Mouse (Mus musculus): Measurements from ENCODE around the gene Eml6. TPM values are rescaled to one million over a fixed set of nuclear protein-coding genes. Genes with fewer than 3 reads are reported as not detected.

The Eml6 gene
- polyA plus RNA-seq, 1 experiment from 2014 or later = 0.84 TPM

GRCm38 (mm10) chr11:29714114-29714513, 311.7 kb downstream of the Eml6 start:
- Histone ChIP-seq H3K9me3 (ENCODE audit: control insufficient read depth, low read length) (no peaks in the 10 kb centered on the region), H3K4me2 (ENCODE audit: low read length) (no peak overlapping the region), H3K27ac (replicated peaks in 1 of 2; ENCODE audit: control insufficient read depth in 1 of 2, insufficient read depth in 1 of 2, low read depth in 2 of 2, low read length in 2 of 2) (no peak overlapping the region), H3K27me3 (ENCODE audit: control insufficient read depth, insufficient read depth, low read length) (no peaks in the 10 kb centered on the region), H3K9ac (ENCODE audit: low read length) (no peak overlapping the region), H3K36me3 (ENCODE audit: control insufficient read depth, insufficient read depth, low read length) (peaks cover 31% of the 10 kb centered on the region), H3K4me1 (ENCODE audit: control insufficient read depth in 2 of 2, insufficient read depth in 2 of 2, low read length in 2 of 2) (peaks cover 3 to 8% of the 10 kb centered on the region in 2 experiments; a peak in 3 of 4 replicates), H3K4me3 (ENCODE audit: control insufficient read depth in 1 of 2, insufficient read depth in 1 of 2, low read depth in 1 of 2, low read length in 2 of 2) (no peak overlapping the region)
- 89% methylated on average over 7 of the region's 7 CpGs for WGBS
- no peak for ATAC-seq (ENCODE audit: insufficient number of reproducible peaks, insufficient read depth, low FRiP score, low read depth)

GRCm38 (mm10) chr11:29709512-29709911, 316.3 kb downstream of the Eml6 start:
- Histone ChIP-seq H3K36me3 (ENCODE audit: control insufficient read depth, insufficient read depth, low read length) (peaks cover 64% of the 10 kb centered on the region), H3K4me3 (ENCODE audit: control insufficient read depth in 1 of 2, insufficient read depth in 1 of 2, low read depth in 1 of 2, low read length in 2 of 2) (no peak overlapping the region)

GRCm38 (mm10) chr11:29706845-29707244, 319.0 kb downstream of the Eml6 start:
- Histone ChIP-seq H3K9ac (ENCODE audit: low read length) (no peak overlapping the region), H3K9me3 (ENCODE audit: control insufficient read depth, low read length) (no peaks in the 10 kb centered on the region), H3K36me3 (ENCODE audit: control insufficient read depth, insufficient read depth, low read length) (peaks cover 47% of the 10 kb centered on the region), H3K4me3 (ENCODE audit: control insufficient read depth in 1 of 2, insufficient read depth in 1 of 2, low read depth in 1 of 2, low read length in 2 of 2) (no peak overlapping the region), H3K4me1 (ENCODE audit: control insufficient read depth in 2 of 2, insufficient read depth in 2 of 2, low read length in 2 of 2) (peaks cover 3 to 13% of the 10 kb centered on the region in 2 experiments; a peak in 3 of 4 replicates), H3K4me2 (ENCODE audit: low read length) (no peak overlapping the region), H3K27me3 (ENCODE audit: control insufficient read depth, insufficient read depth, low read length) (no peaks in the 10 kb centered on the region), H3K27ac (replicated peaks in 1 of 2; ENCODE audit: control insufficient read depth in 1 of 2, insufficient read depth in 1 of 2, low read depth in 2 of 2, low read length in 2 of 2) (no peak overlapping the region)
- no peak for ATAC-seq (ENCODE audit: insufficient number of reproducible peaks, insufficient read depth, low FRiP score, low read depth)
- WGBS = 87% methylated on average over 4 of the region's 4 CpGs

More at GRCm38 (mm10) chr11:29709512-29709911, 316.3 kb downstream of the Eml6 start:
- ATAC-seq (ENCODE audit: insufficient number of reproducible peaks, insufficient read depth, low FRiP score, low read depth) = no peak
- Histone ChIP-seq H3K9ac (ENCODE audit: low read length) (no peak overlapping the region), H3K4me2 (ENCODE audit: low read length) (no peak overlapping the region), H3K27me3 (ENCODE audit: control insufficient read depth, insufficient read depth, low read length) (no peaks in the 10 kb centered on the region), H3K9me3 (ENCODE audit: control insufficient read depth, low read length) (no peaks in the 10 kb centered on the region), H3K27ac (replicated peaks in 1 of 2; ENCODE audit: control insufficient read depth in 1 of 2, insufficient read depth in 1 of 2, low read depth in 2 of 2, low read length in 2 of 2) (no peak overlapping the region), H3K4me1 (ENCODE audit: control insufficient read depth in 2 of 2, insufficient read depth in 2 of 2, low read length in 2 of 2) (peaks cover 0 to 3% of the 10 kb centered on the region in 2 experiments; a peak in 1 of 4 replicates)

DNA sequence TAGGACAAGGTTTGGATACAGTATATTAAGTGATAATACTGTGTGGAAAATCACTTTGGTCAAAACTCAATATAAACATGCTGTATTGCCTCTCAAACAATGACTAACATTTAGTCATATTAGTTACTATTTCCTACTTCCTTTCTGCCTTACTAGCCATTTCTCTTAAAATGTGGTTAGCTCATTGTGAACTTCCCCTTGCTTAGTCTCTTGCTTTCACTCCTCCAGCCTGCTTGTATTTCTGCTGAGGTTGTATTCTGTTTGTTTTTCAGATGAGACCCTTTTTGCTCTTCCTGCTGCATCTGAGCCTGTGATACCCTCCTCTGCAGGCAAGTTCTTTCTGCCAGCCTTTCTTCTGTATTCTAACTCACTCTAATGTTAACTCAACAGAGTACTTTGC, 320.6 kb downstream of the Eml6 start:
- peaks cover 3 to 13% of the 10 kb centered on the region in 2 experiments; a peak in 3 of 4 replicates for H3K4me1 ChIP-seq (ENCODE audit: control insufficient read depth in 2 of 2, insufficient read depth in 2 of 2, low read length in 2 of 2)
- ATAC-seq (ENCODE audit: insufficient number of reproducible peaks, insufficient read depth, low FRiP score, low read depth) = no peak
- no peaks in the 10 kb centered on the region for H3K27me3 ChIP-seq (ENCODE audit: control insufficient read depth, insufficient read depth, low read length)
- no peak overlapping the region for H3K9ac ChIP-seq (ENCODE audit: low read length)
- no peak overlapping the region for H3K27ac ChIP-seq (replicated peaks in 1 of 2; ENCODE audit: control insufficient read depth in 1 of 2, insufficient read depth in 1 of 2, low read depth in 2 of 2, low read length in 2 of 2)
- peaks cover 41% of the 10 kb centered on the region for H3K36me3 ChIP-seq (ENCODE audit: control insufficient read depth, insufficient read depth, low read length)
- no peaks in the 10 kb centered on the region for H3K9me3 ChIP-seq (ENCODE audit: control insufficient read depth, low read length)
- H3K4me3 ChIP-seq (ENCODE audit: control insufficient read depth in 1 of 2, insufficient read depth in 1 of 2, low read depth in 1 of 2, low read length in 2 of 2) = no peak overlapping the region
- no peak overlapping the region for H3K4me2 ChIP-seq (ENCODE audit: low read length)

GRCm38 (mm10) chr11:29702721-29703120, 323.1 kb downstream of the Eml6 start:
- Histone ChIP-seq H3K4me2 (ENCODE audit: low read length) (no peak overlapping the region), H3K9ac (ENCODE audit: low read length) (no peak overlapping the region), H3K27ac (replicated peaks in 1 of 2; ENCODE audit: control insufficient read depth in 1 of 2, insufficient read depth in 1 of 2, low read depth in 2 of 2, low read length in 2 of 2) (no peak overlapping the region; a peak in 1 of 4 replicates), H3K4me1 (ENCODE audit: control insufficient read depth in 2 of 2, insufficient read depth in 2 of 2, low read length in 2 of 2) (peaks cover 3 to 13% of the 10 kb centered on the region in 2 experiments; a peak in 3 of 4 replicates), H3K9me3 (ENCODE audit: control insufficient read depth, low read length) (no peaks in the 10 kb centered on the region), H3K36me3 (ENCODE audit: control insufficient read depth, insufficient read depth, low read length) (peaks cover 20% of the 10 kb centered on the region), H3K27me3 (ENCODE audit: control insufficient read depth, insufficient read depth, low read length) (no peaks in the 10 kb centered on the region), H3K4me3 (ENCODE audit: control insufficient read depth in 1 of 2, insufficient read depth in 1 of 2, low read depth in 1 of 2, low read length in 2 of 2) (no peak overlapping the region)
- no peak for ATAC-seq (ENCODE audit: insufficient number of reproducible peaks, insufficient read depth, low FRiP score, low read depth)
- WGBS = 53% methylated on average over 3 of the region's 3 CpGs

DNA sequence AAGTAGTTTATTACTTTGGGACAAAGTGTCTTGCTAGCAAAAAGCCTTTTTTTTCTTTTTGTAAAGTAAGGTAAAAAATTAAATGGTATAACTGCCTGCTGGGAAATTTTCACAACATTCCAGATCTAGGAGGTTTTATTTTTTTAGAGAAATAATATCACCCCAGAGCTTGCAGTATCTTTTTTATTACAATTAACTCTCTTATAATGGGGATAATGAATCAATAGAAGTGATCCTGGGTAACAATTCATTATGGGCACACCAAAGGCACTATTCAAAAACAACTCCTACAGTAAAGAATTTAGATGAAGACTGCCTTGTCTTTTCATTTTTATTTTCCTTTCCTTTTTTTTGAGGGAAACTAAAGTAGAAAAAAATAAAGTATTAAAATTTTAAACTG, 331.1 kb downstream of the Eml6 start:
- peaks cover 5% of the 10 kb centered on the region; the same call in 1 of the 2 replicates for H3K36me3 ChIP-seq (ENCODE audit: control insufficient read depth, insufficient read depth, low read length)
- no peaks in the 10 kb centered on the region for H3K9me3 ChIP-seq (ENCODE audit: control insufficient read depth, low read length)
- no peak overlapping the region for H3K27ac ChIP-seq (replicated peaks in 1 of 2; ENCODE audit: control insufficient read depth in 1 of 2, insufficient read depth in 1 of 2, low read depth in 2 of 2, low read length in 2 of 2)
- peak overlapping the region in 1 of 2 experiments; percentile 98; a peak in 2 of 4 replicates for H3K4me3 ChIP-seq (ENCODE audit: control insufficient read depth in 1 of 2, insufficient read depth in 1 of 2, low read depth in 1 of 2, low read length in 2 of 2)
- H3K4me2 ChIP-seq (ENCODE audit: low read length) = peak overlapping the region; percentile 73
- peaks cover 5 to 20% of the 10 kb centered on the region in 2 experiments; a peak in 3 of 4 replicates for H3K4me1 ChIP-seq (ENCODE audit: control insufficient read depth in 2 of 2, insufficient read depth in 2 of 2, low read length in 2 of 2)
- no peaks in the 10 kb centered on the region for H3K27me3 ChIP-seq (ENCODE audit: control insufficient read depth, insufficient read depth, low read length)
- no peak for ATAC-seq (ENCODE audit: insufficient number of reproducible peaks, insufficient read depth, low FRiP score, low read depth)
- H3K9ac ChIP-seq (ENCODE audit: low read length) = no peak overlapping the region

DNA sequence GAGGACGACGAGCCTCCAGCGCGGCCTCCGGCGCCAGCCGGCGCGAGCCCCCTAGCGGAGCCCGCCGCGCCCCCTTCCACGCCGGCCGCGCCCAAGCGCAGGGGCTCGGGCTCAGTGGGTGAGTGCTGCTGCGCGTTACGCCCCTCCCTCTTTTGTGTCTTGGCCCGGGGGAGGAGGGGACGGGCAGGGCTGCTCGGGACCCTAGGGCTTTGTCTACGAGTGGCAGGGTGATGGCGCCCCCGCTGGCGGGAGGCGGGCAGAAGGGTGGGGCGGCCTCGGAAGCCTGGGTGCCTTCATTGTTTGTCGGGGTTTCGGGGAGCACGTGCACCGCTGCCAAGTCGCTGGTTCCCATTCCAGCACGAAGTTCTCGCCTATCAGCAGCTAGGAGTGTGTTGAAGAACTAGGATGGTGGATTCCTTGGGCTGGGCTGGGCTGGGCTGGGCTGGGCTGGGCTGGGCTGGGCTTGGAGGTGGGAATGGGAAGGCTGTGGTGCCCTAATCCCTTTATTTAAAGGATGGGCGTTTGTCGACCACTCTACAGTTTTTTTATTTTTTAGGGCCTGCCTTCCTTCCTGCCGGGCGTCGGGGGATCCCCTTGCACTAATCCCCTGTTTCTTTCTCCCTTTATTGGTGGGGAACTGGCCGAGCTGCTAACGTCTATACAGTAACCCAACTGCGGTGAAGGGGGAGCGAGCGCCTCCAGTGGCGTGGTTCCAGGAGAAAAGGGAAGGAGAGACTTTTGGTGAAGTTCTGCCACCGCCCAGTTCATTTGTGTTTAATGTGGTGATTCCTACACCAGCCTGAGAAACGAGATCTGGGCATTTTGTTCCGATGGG, 332.0 kb downstream of the Eml6 start:
- H3K9ac ChIP-seq (ENCODE audit: low read length) = peak overlapping the region; percentile 99
- ATAC-seq (ENCODE audit: insufficient number of reproducible peaks, insufficient read depth, low FRiP score, low read depth) = peak; percentile 85
- under 1% methylated on average over 49 of the region's 53 CpGs for WGBS

More for the DNA sequence above, 332.0 kb downstream of the Eml6 start:
- Histone ChIP-seq H3K27ac (replicated peaks in 1 of 2; ENCODE audit: control insufficient read depth in 1 of 2, insufficient read depth in 1 of 2, low read depth in 2 of 2, low read length in 2 of 2) (peak overlapping the region; percentile 90 to 99), H3K36me3 (ENCODE audit: control insufficient read depth, insufficient read depth, low read length) (peaks cover 5% of the 10 kb centered on the region; the same call in 1 of the 2 replicates), H3K4me1 (ENCODE audit: control insufficient read depth in 2 of 2, insufficient read depth in 2 of 2, low read length in 2 of 2) (peaks cover 5 to 20% of the 10 kb centered on the region in 2 experiments; a peak in 3 of 4 replicates), H3K9me3 (ENCODE audit: control insufficient read depth, low read length) (no peaks in the 10 kb centered on the region), H3K4me3 (ENCODE audit: control insufficient read depth in 1 of 2, insufficient read depth in 1 of 2, low read depth in 1 of 2, low read length in 2 of 2) (peak overlapping the region; percentile 84 to 98), H3K4me2 (ENCODE audit: low read length) (peak overlapping the region; percentile 73), H3K27me3 (ENCODE audit: control insufficient read depth, insufficient read depth, low read length) (no peaks in the 10 kb centered on the region)

Measured in heart, embryonic 14.5 days (tissue).